Mouse (Mus musculus) midbrain, embryonic 16.5 days (tissue): ENCODE measurements around the gene Gabarapl1. TPM values are rescaled to one million over a fixed set of nuclear protein-coding genes. Genes with fewer than 3 reads are reported as not detected.

Experiments used
- ATAC-seq: fragments of 200-750 bp; cut with Nextera tagmentation; 2 replicates; pipeline ENCODE4 v1.8.0; 2017; ENCODE audit warnings: moderate TSS enrichment
- H3K27ac ChIP-seq: fragments of 300-500 bp; sonication (generic); 2 replicates; pipeline ENCODE4 v1.5.1; 2014; ENCODE audit warnings: mild to moderate bottlenecking, low read length, mixed read lengths
- H3K27me3 ChIP-seq: fragments of 300-500 bp; sonication (generic); 2 replicates; pipeline ENCODE4 v1.6.1; 2014; ENCODE audit warnings: low read depth, low read length, mixed read lengths; ENCODE audit not compliant: control insufficient read depth, insufficient read depth
- H3K36me3 ChIP-seq: fragments of 300-500 bp; sonication (generic); 2 replicates; pipeline ENCODE4 v1.6.1; 2014; ENCODE audit warnings: mild to moderate bottlenecking, low read length, moderate library complexity, mixed read lengths; ENCODE audit not compliant: control insufficient read depth, insufficient read depth
- H3K4me1 ChIP-seq: fragments of 300-500 bp; sonication (generic); 2 replicates; pipeline ENCODE4 v1.6.1; 2014; ENCODE audit warnings: mild to moderate bottlenecking, low read length, mixed read lengths; ENCODE audit not compliant: control insufficient read depth, insufficient read depth
- H3K4me2 ChIP-seq: fragments of 300-500 bp; sonication (generic); 2 replicates; pipeline ENCODE4 v1.6.1; 2014; ENCODE audit warnings: mild to moderate bottlenecking, low read length, mixed read lengths
- H3K4me3 ChIP-seq: fragments of 300-500 bp; sonication (generic); 2 replicates; pipeline ENCODE4 v1.5.1; 2014; ENCODE audit warnings: low read depth, mild to moderate bottlenecking, low read length, moderate library complexity, mixed read lengths
- H3K9ac ChIP-seq: fragments of 300-500 bp; sonication (generic); 2 replicates; pipeline ENCODE4 v1.6.1; 2014; ENCODE audit warnings: low read depth, low read length, mixed read lengths
- H3K9me3 ChIP-seq: fragments of 300-500 bp; sonication (generic); replicated peaks from 2 replicates; pipeline ENCODE4 v1.6.1; 2014; ENCODE audit warnings: mild to moderate bottlenecking, low read length, mixed read lengths; ENCODE audit not compliant: control insufficient read depth, poor library complexity, severe bottlenecking
- WGBS: fragments of 180-500 bp; shearing (Covaris S2); extraction: QIAGEN DNeasy Blood & Tissue Kit; methylation state at CpG from one replicate; pipeline ENCODE4 v1.1.7; 2014; 5-methylcytosine and 5-hydroxymethylcytosine counted together
- polyA plus RNA-seq: library from polyadenylated mRNA; unstranded; fragments of >200 nt; fragmentation: Nextera tagmentation; extraction: Ambion mirVana; gene quantifications from 2 replicates; pipeline ENCODE4 v1.2.1, GENCODE M21; 2015

Gabarapl1 gene
- polyA plus RNA-seq, 1 experiment from 2014 or later = 237 TPM

DNA sequence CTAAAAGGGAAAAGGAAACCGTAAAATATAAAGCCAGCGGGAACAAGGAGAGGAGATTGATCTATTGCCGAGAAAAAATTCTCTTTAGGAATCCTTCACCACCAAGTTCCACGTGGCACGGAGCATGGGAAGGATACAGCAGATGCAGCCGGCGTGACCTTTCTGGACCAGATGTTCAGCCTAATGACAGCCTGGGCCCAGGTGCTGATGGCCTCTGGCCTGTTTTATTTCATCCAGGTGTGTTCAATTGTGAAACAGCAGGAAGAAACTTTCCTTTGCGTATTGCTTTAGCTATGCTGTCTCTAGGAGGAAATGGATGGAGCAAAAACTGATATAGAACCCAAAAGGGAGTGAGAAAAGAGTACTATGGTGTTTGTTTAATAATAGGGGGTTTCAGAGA, 20.1 kb upstream of the Gabarapl1 start:
- WGBS = 83% methylated on average over 8 of the region's 8 CpGs
- ATAC-seq = no peak

DNA sequence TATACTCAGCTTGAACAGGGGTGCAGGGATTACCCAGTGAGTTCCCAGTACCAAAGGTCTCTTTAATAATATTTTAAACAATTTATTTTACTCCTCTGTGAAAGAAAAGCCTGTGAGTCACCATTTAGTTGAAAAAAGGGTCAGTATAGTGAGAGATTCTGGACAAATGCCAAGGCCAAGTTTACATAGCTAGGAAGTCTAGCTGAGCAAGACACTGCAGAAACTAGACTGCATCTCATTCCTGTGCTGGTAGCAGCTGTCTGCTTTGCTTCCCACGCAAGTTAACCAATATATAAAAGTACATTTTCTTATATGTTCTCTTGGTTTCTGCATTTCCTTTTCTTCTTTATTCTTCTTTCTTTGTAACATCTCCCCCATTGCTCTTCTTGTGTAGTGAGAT, 19.6 kb upstream of the Gabarapl1 start:
- WGBS = 82% methylated on average over 1 of the region's 1 CpGs
- ATAC-seq = no peak
- Histone ChIP-seq H3K36me3 (no peaks in the 10 kb centered on the region), H3K27me3 (no peaks in the 10 kb centered on the region), H3K4me2 (no peak overlapping the region), H3K4me1 (no peaks in the 10 kb centered on the region), H3K4me3 (no peak overlapping the region), H3K9me3 (no peaks in the 10 kb centered on the region), H3K27ac (no peak overlapping the region), H3K9ac (no peak overlapping the region)

More for the DNA sequence above, 20.1 kb upstream of the Gabarapl1 start:
- Histone ChIP-seq H3K4me2 (no peak overlapping the region), H3K27ac (no peak overlapping the region), H3K4me1 (no peaks in the 10 kb centered on the region), H3K36me3 (no peaks in the 10 kb centered on the region), H3K27me3 (no peaks in the 10 kb centered on the region), H3K4me3 (no peak overlapping the region), H3K9me3 (no peaks in the 10 kb centered on the region), H3K9ac (no peak overlapping the region)

DNA sequence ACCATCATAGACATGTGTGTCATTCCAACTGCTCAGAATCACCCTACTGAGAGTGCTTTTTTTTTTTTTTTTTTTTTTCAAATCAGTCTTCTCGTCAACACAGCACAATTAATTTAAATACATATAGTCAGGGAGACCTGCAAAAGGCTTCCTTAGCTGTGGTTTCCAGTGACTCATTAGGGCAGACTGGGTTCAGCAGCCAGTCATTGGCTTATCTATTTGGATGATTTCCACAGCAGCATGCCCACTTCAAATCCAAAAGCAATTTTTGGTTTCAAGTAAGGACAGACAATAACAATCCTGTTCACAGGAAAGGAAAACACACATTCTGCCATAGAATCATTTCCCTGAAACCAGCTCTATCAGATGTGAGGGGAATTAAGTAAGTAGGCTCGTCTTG, 18.6 kb upstream of the Gabarapl1 start:
- no peak overlapping the region for H3K9ac ChIP-seq
- WGBS = 75% methylated on average over 2 of the region's 2 CpGs
- no peak overlapping the region for H3K4me2 ChIP-seq
- H3K4me1 ChIP-seq = no peaks in the 10 kb centered on the region
- no peak overlapping the region for H3K4me3 ChIP-seq
- no peaks in the 10 kb centered on the region for H3K36me3 ChIP-seq
- H3K9me3 ChIP-seq = no peaks in the 10 kb centered on the region
- ATAC-seq = no peak
- no peak overlapping the region for H3K27ac ChIP-seq
- H3K27me3 ChIP-seq = no peaks in the 10 kb centered on the region

DNA sequence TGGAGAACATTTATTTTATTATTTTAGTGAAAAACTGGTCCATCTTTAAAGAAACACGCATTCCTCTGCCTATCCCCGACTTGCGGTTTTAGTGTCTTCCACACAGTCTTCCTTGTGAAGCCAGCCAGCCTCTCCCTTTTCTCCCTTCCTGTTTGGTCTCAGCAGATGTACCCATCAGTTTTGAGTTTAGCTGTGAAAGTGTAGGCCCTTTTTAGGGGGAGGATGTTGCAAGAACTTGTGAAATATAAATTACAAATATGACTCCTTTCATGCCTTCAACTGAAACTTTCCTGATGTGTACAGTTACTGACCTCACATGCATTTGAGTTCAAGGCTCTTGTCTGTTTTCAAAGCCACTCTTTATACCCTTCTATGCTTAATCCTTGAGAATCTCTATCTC, 17.9 kb upstream of the Gabarapl1 start:
- Histone ChIP-seq H3K9me3 (no peaks in the 10 kb centered on the region), H3K27me3 (no peaks in the 10 kb centered on the region), H3K27ac (no peak overlapping the region), H3K4me2 (no peak overlapping the region), H3K4me3 (no peak overlapping the region), H3K36me3 (no peaks in the 10 kb centered on the region), H3K9ac (no peak overlapping the region), H3K4me1 (no peaks in the 10 kb centered on the region)
- no peak for ATAC-seq
- WGBS = 96% methylated on average over 3 of the region's 3 CpGs

DNA sequence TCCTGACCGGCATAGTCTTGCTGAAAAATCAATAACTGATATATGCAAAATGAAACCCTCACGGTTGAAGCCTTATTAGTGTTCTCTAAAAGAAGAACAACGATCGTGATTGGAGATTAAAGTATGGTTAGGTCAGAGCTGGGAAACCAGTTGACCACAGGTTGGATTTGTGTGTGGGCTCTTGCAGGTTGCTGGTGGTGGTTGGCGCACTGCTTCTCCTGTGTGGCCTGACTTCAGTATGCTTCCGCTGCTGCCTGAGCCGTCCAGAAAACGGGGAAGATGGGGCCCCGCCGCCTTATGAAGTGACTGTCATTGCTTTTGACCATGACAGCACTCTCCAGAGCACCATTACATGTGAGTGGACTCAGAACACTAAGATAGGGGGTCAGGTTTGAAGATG, 16.6 kb upstream of the Gabarapl1 start:
- Histone ChIP-seq H3K4me1 (no peaks in the 10 kb centered on the region), H3K4me2 (no peak overlapping the region), H3K36me3 (no peaks in the 10 kb centered on the region), H3K9me3 (no peaks in the 10 kb centered on the region), H3K4me3 (no peak overlapping the region), H3K27me3 (no peaks in the 10 kb centered on the region), H3K27ac (no peak overlapping the region), H3K9ac (no peak overlapping the region)
- 95% methylated on average over 10 of the region's 10 CpGs for WGBS
- ATAC-seq = no peak

DNA sequence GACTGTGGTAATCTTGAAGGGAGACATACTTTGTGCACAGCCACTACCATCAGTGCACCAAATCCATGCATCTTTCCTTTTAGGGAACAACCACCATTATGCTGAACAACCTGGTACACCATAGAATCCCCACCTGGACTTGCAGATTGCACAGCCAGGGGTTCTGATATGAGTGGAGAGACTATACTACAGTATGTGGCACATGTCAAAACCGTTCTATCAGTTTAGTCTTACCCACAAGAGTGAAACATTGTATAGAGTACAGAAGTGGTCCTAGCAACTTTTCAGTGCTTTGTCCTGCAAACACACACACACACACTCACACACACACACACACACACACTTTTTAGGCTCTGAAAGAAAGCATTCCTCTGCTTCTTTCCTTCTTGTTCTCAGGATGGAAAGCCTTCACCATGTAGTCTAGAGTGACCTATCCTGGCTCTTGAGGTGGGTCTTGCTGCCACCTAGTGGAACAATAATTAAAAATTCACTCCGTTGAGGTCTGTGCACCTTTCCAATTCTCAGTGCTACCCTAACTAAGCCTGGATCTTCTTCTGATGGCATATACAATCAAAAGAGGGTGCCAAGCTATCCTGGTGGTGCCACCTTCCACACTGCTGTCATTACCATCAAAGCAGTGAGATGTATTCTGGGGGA, 15.1 kb upstream of the Gabarapl1 start:
- Histone ChIP-seq H3K9ac (no peak overlapping the region), H3K9me3 (no peaks in the 10 kb centered on the region), H3K27me3 (no peaks in the 10 kb centered on the region), H3K4me3 (no peak overlapping the region), H3K4me2 (no peak overlapping the region), H3K27ac (no peak overlapping the region), H3K4me1 (no peaks in the 10 kb centered on the region), H3K36me3 (no peaks in the 10 kb centered on the region)
- 48% methylated on average over 2 of the region's 2 CpGs for WGBS
- peak; percentile 92 for ATAC-seq

DNA sequence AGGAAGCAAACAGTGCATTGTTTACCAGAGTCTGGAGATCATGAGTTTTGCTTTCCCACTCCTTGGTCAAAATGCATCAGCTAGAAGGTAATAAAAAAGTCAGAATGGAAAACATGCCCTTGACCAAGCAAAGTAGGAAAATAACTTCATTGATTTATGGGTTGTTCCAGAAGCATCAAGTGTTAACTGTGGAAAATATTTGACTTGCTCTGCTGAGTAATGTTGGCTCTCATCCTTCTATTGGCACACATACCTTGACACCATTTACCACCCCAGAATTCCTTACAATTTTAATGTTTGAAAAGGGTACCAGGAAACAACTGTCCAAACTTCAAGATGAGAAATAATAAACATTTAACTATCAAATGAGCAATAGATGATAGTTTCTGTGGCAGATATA, 6.9 kb upstream of the Gabarapl1 start:
- Histone ChIP-seq H3K27me3 (no peaks in the 10 kb centered on the region), H3K4me2 (no peak overlapping the region), H3K4me3 (no peak overlapping the region), H3K36me3 (no peaks in the 10 kb centered on the region), H3K9me3 (no peaks in the 10 kb centered on the region), H3K27ac (no peak overlapping the region), H3K9ac (no peak overlapping the region), H3K4me1 (no peaks in the 10 kb centered on the region)
- ATAC-seq = no peak

DNA sequence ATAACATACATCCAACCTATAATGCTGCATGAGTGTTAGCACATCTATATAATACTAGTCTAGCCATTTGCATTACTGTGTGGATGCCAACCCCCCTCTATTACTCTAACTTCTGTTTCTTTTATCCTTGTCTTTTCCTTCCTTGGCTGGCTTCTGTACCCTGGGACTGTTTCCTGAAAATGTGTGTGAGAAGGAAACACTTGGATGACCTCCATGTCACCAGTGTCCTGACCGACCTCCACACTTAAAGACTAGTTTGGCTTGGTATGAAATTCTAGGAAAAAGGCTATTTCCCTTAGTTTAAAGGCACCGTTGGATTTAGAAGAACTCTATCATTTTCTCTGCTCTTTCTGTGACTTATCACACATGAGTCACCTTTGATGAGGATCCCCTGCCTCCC, 5.5 kb upstream of the Gabarapl1 start:
- Histone ChIP-seq H3K36me3 (no peaks in the 10 kb centered on the region), H3K4me2 (no peak overlapping the region), H3K27ac (no peak overlapping the region), H3K9ac (no peak overlapping the region), H3K4me3 (no peak overlapping the region), H3K9me3 (no peaks in the 10 kb centered on the region), H3K27me3 (no peaks in the 10 kb centered on the region), H3K4me1 (peaks cover 4% of the 10 kb centered on the region)
- no peak for ATAC-seq
- 94% methylated on average over 2 of the region's 2 CpGs for WGBS

DNA sequence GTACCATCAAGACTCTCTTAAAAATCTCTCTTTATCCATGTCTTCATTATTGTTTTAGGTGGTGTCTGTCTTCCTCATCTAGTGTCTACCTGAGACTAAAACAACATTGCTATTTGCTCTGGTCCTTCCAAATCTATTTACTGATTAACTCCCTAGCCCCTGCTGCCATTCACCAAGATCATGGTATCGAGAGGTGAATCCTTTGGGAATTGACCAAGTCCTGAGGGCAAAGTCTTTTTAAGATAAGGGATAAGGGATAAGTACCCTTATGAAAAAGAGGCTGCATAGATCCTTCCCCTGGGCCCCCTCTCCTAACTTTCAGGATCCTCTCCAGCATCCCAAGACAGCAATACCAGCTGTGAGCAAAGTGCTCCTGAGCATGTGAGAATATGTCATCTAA, 3.4 kb upstream of the Gabarapl1 start:
- no peaks in the 10 kb centered on the region for H3K9me3 ChIP-seq
- no peak overlapping the region for H3K4me3 ChIP-seq
- no peak overlapping the region for H3K9ac ChIP-seq
- no peaks in the 10 kb centered on the region for H3K36me3 ChIP-seq
- H3K4me1 ChIP-seq = peaks cover 9% of the 10 kb centered on the region
- H3K27me3 ChIP-seq = no peaks in the 10 kb centered on the region
- H3K4me2 ChIP-seq = no peak overlapping the region
- 81% methylated on average over 1 of the region's 1 CpGs for WGBS
- H3K27ac ChIP-seq = no peak overlapping the region
- ATAC-seq = no peak
